Mouse (Mus musculus) stomach, embryonic 16.5 days (tissue): ENCODE results near the gene Luc7l3. TPM values are rescaled to one million over a fixed set of nuclear protein-coding genes. Genes with fewer than 3 reads are reported as not detected.
A peak's percentile ranks its signal among the peaks of the same experiment; 100 is the strongest.
"Not testable (repeated sequence)": the region's sequence is repeated elsewhere in the genome, so short reads cannot be mapped to it uniquely, and the experiment has no call there.

Source experiments
- ATAC-seq: fragments of 200-750 bp; cut with Nextera tagmentation; 2 replicates; pipeline ENCODE4 v1.8.0; 2017; ENCODE audit warnings: moderate number of reproducible peaks, moderate TSS enrichment; ENCODE audit not compliant: insufficient read depth, low FRiP score
- H3K27ac ChIP-seq: fragments of 300-500 bp; sonication (generic); 2 replicates; pipeline ENCODE4 v1.5.1; 2014; ENCODE audit warnings: low read length
- H3K27me3 ChIP-seq: fragments of 300-500 bp; sonication (generic); 2 replicates; pipeline ENCODE4 v1.6.1; 2014; ENCODE audit warnings: low read length, control low read depth, mixed read lengths; ENCODE audit not compliant: control insufficient read depth, insufficient read depth
- H3K36me3 ChIP-seq: fragments of 300-500 bp; sonication (generic); 2 replicates; pipeline ENCODE4 v1.6.1; 2014; ENCODE audit warnings: low read length; ENCODE audit not compliant: control insufficient read depth, insufficient read depth
- H3K4me1 ChIP-seq: fragments of 300-500 bp; sonication (generic); 2 replicates; pipeline ENCODE4 v1.6.1; 2014; ENCODE audit warnings: low read length, control low read depth, mixed read lengths; ENCODE audit not compliant: control insufficient read depth, insufficient read depth
- H3K4me2 ChIP-seq: fragments of 300-500 bp; sonication (generic); 2 replicates; pipeline ENCODE4 v1.6.1; 2014; ENCODE audit warnings: low read depth, low read length, mixed read lengths
- H3K4me3 ChIP-seq: fragments of 300-500 bp; sonication (generic); replicated peaks from 2 replicates; pipeline ENCODE4 v1.5.1; 2014; ENCODE audit warnings: mild to moderate bottlenecking, low read length
- H3K9ac ChIP-seq: fragments of 300-500 bp; sonication (generic); 2 replicates; pipeline ENCODE4 v1.6.1; 2014; ENCODE audit warnings: low read length
- H3K9me3 ChIP-seq: fragments of 300-500 bp; sonication (generic); replicated peaks from 2 replicates; pipeline ENCODE4 v1.6.1; 2016; ENCODE audit warnings: low read length, control low read depth; ENCODE audit not compliant: control insufficient read depth
- WGBS: fragments of 180-500 bp; shearing (Covaris S2); extraction: QIAGEN DNeasy Blood & Tissue Kit; methylation state at CpG from one replicate; pipeline ENCODE4 v1.1.7; 2014; 5-methylcytosine and 5-hydroxymethylcytosine counted together
- polyA plus RNA-seq: library from polyadenylated mRNA; unstranded; fragments of >200 nt; fragmentation: Nextera tagmentation; extraction: Ambion mirVana; gene quantifications from 2 replicates; pipeline ENCODE4 v1.2.1, GENCODE M21; 2015

The Luc7l3 gene
- polyA plus RNA-seq, 1 experiment from 2014 or later: 112 TPM

DNA sequence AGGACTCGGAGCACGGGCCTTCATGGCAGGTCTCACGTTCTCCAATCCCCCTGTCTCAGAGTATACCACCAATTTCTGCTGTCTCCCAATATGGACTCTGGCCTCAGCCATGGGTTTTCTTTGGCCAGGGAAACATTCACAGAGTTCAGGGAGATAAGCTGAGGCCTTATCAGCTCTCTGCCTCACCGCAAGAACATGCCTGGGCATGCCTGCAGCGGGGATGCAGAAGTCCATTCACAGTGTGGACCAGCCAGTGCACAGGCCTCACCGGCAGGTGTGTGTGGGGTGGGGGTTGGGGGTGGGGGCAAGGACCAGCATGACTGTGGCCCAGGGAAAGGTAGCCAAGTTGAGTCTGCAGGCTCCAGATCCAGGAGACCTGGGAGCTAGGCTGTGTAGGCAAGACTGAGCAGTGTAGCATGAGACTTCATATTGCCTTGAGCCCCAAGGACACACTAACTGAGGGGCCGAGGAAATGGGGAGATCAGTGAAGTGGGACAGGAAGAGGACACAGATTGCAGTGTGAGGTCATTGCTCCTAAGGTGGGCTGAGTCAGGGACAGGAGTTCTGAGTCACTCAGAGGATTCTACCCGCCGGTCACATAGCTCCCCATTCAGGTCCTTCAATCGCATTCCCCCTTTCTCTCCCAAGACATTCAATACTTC, 47.5 kb downstream of the Luc7l3 start:
- no peaks in the 10 kb centered on the region for H3K36me3 ChIP-seq
- H3K27ac ChIP-seq: peak overlapping the region; percentile 77
- H3K9me3 ChIP-seq: no peaks in the 10 kb centered on the region
- H3K9ac ChIP-seq: peak overlapping the region; percentile 29; the same call in 1 of the 2 replicates
- peaks cover 20% of the 10 kb centered on the region for H3K4me1 ChIP-seq
- 66% methylated on average over 10 of the region's 10 CpGs for WGBS
- H3K27me3 ChIP-seq: no peaks in the 10 kb centered on the region
- no peak overlapping the region for H3K4me2 ChIP-seq
- peak; percentile 84; the same call in 1 of the 2 replicates for ATAC-seq
- no peak overlapping the region for H3K4me3 ChIP-seq

DNA sequence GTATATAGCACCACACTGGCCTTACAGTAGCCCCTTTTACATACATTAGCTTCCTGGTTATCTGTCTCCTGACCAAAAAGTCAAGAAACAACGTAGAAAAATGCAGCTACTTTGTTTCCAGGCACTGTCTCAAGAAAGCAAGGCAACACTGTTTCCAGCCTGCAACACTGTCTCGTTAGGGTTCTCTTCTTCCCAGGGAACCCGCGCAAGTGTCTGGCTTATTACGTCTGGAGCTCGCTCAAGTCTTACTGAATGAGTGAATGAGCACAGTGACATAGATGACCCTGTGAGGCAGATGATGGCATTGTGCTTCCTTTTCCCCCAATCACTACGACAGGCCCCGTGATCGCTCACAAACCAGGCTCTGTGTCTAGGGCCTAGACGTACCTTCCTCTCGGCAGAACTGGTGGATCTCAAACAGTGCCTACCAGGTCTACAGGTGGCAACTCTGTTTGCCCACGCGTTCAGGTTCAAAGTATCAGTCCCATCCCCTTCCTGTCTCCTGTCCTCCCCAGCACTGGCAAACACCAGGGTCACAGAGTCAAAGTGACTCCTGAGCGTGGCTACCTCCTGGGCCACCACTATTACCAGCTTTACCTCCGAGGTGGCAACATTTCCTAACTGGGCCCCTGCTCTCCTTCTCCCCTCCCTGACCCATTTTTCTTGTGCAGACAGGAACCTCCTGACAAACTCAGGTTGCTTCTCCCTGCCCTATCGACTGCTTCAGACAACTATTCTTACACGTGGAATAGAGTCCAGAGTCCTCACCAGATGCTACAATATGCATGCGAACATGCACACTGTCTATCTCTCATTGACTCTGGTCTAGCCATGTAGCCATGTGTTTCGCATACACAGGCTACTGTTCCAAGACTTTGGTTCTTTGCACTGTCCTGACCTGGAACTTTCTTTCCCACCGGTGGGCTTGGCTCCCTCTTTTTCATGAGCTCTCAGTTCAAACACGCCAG, 48.5 kb downstream of the Luc7l3 start:
- H3K36me3 ChIP-seq: no peaks in the 10 kb centered on the region
- WGBS: 79% methylated on average over 21 of the region's 21 CpGs
- peak overlapping the region; percentile 77; the same call in 1 of the 2 replicates for H3K27ac ChIP-seq
- H3K9ac ChIP-seq: no peak overlapping the region
- H3K9me3 ChIP-seq: no peaks in the 10 kb centered on the region
- ATAC-seq: no peak
- peaks cover 20% of the 10 kb centered on the region for H3K4me1 ChIP-seq
- H3K4me3 ChIP-seq: no peak overlapping the region
- no peak overlapping the region for H3K4me2 ChIP-seq
- H3K27me3 ChIP-seq: no peaks in the 10 kb centered on the region

DNA sequence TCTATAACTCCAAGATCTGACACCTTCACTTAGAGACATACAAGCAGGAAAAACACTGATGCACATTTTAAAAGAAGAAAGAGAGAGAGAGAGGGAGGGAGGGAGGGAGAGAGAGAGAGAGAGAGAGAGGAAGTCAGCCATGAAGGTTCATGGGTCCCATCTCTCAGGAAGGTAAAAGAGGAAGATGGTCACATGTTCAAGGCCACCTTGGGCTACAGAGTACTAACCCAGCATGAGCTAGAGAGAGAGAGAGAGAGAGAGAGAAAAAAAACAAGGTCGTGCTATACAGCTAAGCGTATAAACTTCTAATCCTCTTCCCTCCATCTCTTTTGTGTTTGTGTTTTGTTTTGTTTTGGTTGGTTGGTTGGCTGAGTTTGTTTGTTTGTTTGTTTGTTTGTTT, 50.8 kb downstream of the Luc7l3 start:
- no peak overlapping the region for H3K27ac ChIP-seq
- peaks cover 12% of the 10 kb centered on the region; the same call in 1 of the 2 replicates for H3K4me1 ChIP-seq
- H3K9ac ChIP-seq: no peak overlapping the region
- no peak overlapping the region for H3K4me2 ChIP-seq
- no peaks in the 10 kb centered on the region for H3K27me3 ChIP-seq
- no peaks in the 10 kb centered on the region for H3K36me3 ChIP-seq
- 92% methylated on average over 2 of the region's 2 CpGs for WGBS
- no peaks in the 10 kb centered on the region for H3K9me3 ChIP-seq
- no peak for ATAC-seq
- no peak overlapping the region for H3K4me3 ChIP-seq

DNA sequence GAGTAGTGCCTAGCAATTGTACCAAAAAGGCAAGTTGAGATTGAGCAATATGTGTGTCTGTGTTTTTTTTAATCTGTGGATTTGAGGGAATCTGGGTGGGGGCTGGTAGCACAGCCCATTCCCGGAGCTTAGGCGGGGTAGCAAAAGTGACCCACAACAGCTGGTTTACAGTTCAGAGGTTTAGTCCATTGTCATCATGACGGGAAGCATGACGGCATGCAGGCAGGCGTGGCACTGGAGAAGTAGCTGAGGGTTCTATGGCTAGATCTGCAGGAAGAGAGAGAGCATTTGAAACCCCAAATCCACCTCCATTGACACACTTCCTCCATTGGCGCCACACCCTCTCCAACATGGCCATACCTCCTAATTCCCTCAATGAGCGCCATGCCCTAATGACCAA, 51.9 kb downstream of the Luc7l3 start:
- Histone ChIP-seq H3K27ac (no peak overlapping the region), H3K36me3 (no peaks in the 10 kb centered on the region), H3K4me2 (no peak overlapping the region), H3K27me3 (no peaks in the 10 kb centered on the region), H3K4me1 (peaks cover 14% of the 10 kb centered on the region), H3K9me3 (no peaks in the 10 kb centered on the region), H3K9ac (no peak overlapping the region), H3K4me3 (no peak overlapping the region)
- 78% methylated on average over 7 of the region's 7 CpGs for WGBS
- ATAC-seq: no peak

DNA sequence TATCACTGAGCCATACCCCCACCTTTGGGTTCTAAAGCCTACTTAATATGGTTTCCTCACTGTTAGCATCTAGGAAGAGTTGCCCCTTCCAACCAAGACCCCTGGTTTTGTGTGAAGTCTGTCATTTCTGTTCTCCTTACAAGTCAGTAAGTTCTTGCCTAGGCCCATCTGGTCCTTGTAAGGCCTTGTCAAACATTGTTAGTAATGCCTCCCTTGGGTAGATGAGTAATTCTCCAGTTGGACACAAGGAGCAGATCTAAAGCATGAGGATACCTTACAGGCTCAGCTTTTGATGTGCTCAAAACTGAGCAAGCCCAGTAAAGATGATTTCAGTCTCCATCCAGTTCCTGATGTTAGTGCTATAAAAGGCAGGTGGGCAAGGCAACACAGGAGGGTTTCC, 53.0 kb downstream of the Luc7l3 start:
- Histone ChIP-seq H3K4me3 (no peak overlapping the region), H3K4me2 (no peak overlapping the region), H3K27ac (no peak overlapping the region), H3K27me3 (no peaks in the 10 kb centered on the region), H3K36me3 (no peaks in the 10 kb centered on the region), H3K4me1 (peaks cover 10% of the 10 kb centered on the region), H3K9ac (no peak overlapping the region), H3K9me3 (no peaks in the 10 kb centered on the region)
- no peak for ATAC-seq

DNA sequence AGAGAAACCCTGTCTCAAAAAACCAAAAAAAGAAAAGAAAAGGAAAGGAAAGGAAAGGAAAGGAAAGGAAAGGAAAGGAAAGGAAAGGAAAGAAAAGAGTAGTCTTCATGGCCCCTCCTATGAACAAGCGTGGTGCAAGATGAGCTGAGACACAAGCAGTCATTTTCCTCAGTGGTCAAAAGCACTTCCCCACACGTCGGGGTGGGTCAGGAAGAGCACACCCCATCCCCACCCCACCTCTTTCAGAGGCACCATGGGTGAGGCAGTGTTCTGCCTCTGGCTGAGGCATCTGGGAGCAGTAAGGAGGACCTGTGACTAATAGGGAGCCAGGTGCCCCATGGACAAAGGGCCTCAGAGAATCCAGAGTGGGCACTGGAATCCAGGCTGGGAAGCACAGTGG, 55.6 kb downstream of the Luc7l3 start:
- not testable (repeated sequence) for H3K27ac ChIP-seq, ATAC-seq
- 81% methylated on average over 3 of the region's 3 CpGs for WGBS

DNA sequence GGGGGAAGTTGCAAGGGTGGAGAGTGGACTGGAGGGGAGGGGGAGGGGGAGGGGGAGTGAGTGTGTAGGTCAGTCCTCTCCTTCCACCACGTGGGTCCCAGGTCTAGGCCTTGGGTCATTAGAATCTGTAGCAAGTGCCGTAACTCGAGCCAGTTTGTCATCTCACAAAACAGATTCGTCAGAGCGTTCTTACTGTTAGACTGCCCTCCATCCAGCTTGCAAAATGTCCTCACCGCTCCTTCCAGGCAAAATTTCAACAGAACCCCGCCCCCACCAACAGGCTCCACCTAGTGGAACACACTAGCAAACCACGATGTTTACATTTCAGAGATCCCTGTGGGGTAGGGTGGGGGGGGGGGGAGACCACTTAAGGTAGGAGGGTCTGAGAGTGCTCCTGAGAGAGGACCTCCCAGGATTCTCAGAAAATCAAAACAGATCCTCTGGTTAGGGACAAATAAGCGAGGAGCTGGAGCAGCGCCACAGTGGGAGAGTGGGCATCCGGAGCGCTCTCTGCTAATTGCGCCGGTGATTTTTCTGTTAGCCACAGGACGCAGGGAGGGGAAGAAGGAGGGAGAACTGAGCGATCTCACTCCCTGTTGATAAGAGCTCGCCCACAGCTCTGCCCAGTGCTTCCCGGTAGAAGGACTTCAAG, 56.5 kb downstream of the Luc7l3 start:
- ATAC-seq: peak; percentile 57; the same call in 1 of the 2 replicates
- no peaks in the 10 kb centered on the region for H3K9me3 ChIP-seq
- peak overlapping the region; percentile 57 for H3K9ac ChIP-seq
- H3K36me3 ChIP-seq: no peaks in the 10 kb centered on the region
- WGBS: under 1% methylated on average over 18 of the region's 18 CpGs
- peak overlapping the region; percentile 57 for H3K27ac ChIP-seq
- H3K4me1 ChIP-seq: peaks cover 4% of the 10 kb centered on the region
- peak overlapping the region; percentile 44 for H3K4me3 ChIP-seq
- H3K27me3 ChIP-seq: no peaks in the 10 kb centered on the region
- H3K4me2 ChIP-seq: peak overlapping the region; percentile 65

More for the DNA sequence above, 55.6 kb downstream of the Luc7l3 start:
- H3K9ac ChIP-seq, H3K27me3 ChIP-seq, H3K4me2 ChIP-seq, H3K4me1 ChIP-seq, H3K4me3 ChIP-seq, H3K9me3 ChIP-seq, H3K36me3 ChIP-seq: not testable (repeated sequence)

DNA sequence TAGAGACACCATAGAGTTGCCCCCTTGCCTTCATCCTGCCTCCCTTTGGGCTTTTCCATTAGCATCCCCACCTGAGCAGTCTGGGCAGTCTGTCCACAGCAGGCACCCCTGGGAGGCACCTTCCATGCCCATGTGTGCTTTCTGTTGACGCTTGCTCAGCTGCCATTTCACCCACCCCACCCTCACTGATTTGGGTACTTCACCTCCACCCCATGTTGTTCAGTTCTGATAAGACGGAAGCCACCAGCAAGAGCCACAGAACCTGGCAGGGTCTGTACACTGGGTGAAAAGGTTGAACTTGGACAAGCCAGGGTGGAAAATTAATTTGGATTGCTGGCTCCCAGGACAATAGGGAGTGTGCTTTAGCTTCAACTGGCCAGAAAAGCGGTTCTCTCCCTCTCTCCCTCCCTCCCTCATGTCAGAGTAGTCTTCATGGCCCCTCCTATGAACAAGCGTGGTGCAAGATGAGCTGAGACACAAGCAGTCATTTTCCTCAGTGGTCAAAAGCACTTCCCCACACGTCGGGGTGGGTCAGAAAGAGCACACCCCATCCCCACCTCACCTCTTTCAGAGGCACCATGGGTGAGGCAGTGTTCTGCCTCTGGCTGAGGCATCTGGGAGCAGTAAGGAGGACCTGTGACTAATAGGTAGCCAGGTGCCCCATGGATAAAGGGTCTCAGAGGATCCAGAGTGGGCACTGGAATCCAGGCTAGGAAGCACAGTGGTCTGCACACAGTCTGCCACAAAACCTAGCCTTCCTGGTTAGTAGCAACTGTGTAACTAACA, 60.0 kb downstream of the Luc7l3 start:
- Histone ChIP-seq H3K4me2 (no peak overlapping the region), H3K27me3 (no peaks in the 10 kb centered on the region), H3K27ac (no peak overlapping the region), H3K4me3 (no peak overlapping the region), H3K4me1 (peaks cover 4% of the 10 kb centered on the region), H3K9ac (no peak overlapping the region), H3K36me3 (no peaks in the 10 kb centered on the region), H3K9me3 (no peaks in the 10 kb centered on the region)
- ATAC-seq: peak; percentile 66
- WGBS: 59% methylated on average over 6 of the region's 6 CpGs
